Mouse (Mus musculus) ES-E14 (cell line): Measurements from ENCODE around the gene C87436. TPM values are rescaled to one million over a fixed set of nuclear protein-coding genes. Genes with fewer than 3 reads are reported as not detected.

Source experiments
- DNase-seq: peaks from one replicate; pipeline ENCODE4 v3.0.0-alpha.2; 2013; ENCODE audit warnings: low read depth, low spot score
- H3K27ac ChIP-seq: 2 replicates; pipeline ENCODE4 v1.5.1; 2012; ENCODE audit warnings: low read depth, mild to moderate bottlenecking, low read length, moderate library complexity, mixed read lengths; ENCODE audit not compliant: poor library complexity, insufficient read depth, severe bottlenecking
- H3K36me3 ChIP-seq: 2 replicates; pipeline ENCODE4 v1.6.1; 2012; ENCODE audit warnings: mild to moderate bottlenecking, low read length, moderate library complexity, mixed read lengths; ENCODE audit not compliant: control insufficient read depth, poor library complexity, insufficient read depth, severe bottlenecking
- H3K4me1 ChIP-seq, 2 experiments: fragments of 150-350 bp in 1 of 2; sonication (generic) in 1 of 2; 2 replicates each; pipeline ENCODE4 v1.6.1; 2012; ENCODE audit warnings: low read length in 2 of 2, mild to moderate bottlenecking in 1 of 2, mixed read lengths in 1 of 2; ENCODE audit not compliant: control insufficient read depth in 2 of 2, insufficient read depth in 2 of 2, poor library complexity in 1 of 2
- H3K4me3 ChIP-seq, 2 experiments: fragments of 150-350 bp in 1 of 2; sonication (generic) in 1 of 2; 2 replicates each; pipeline ENCODE4 v1.5.1; 2012; ENCODE audit warnings: low read length in 2 of 2, low read depth in 1 of 2, mild to moderate bottlenecking in 1 of 2, mixed read lengths in 1 of 2; ENCODE audit not compliant: insufficient read depth in 1 of 2, poor library complexity in 1 of 2, severe bottlenecking in 1 of 2
- H3K9ac ChIP-seq: 2 replicates; pipeline ENCODE4 v1.6.1; 2012; ENCODE audit warnings: low read depth, mild to moderate bottlenecking, low read length, mixed read lengths; ENCODE audit not compliant: poor library complexity, insufficient read depth, severe bottlenecking
- H3K9me3 ChIP-seq: fragments of 150-350 bp; sonication (generic); 2 replicates; pipeline ENCODE4 v1.6.1; 2012; ENCODE audit warnings: low read depth, mild to moderate bottlenecking, low read length; ENCODE audit not compliant: control insufficient read depth, insufficient read depth
- CHD2 ChIP-seq: IDR thresholded peaks from 2 replicates; pipeline ENCODE4 v1.6.1; 2014; ENCODE audit warnings: mild to moderate bottlenecking, low read depth, low read length, inconsistent platforms
- HCFC1 ChIP-seq: IDR thresholded peaks from 2 replicates; pipeline ENCODE4 v1.6.1; 2012; ENCODE audit warnings: low read length, inconsistent platforms, borderline replicate concordance; ENCODE audit not compliant: insufficient read depth
- MAFK ChIP-seq: IDR thresholded peaks from 2 replicates; pipeline ENCODE4 v1.6.1; 2014; ENCODE audit warnings: mild to moderate bottlenecking, low read depth, low read length, inconsistent platforms; ENCODE audit not compliant: insufficient read depth
- ZC3H11A ChIP-seq: IDR thresholded peaks from 2 replicates; pipeline ENCODE4 v1.6.1; 2012; ENCODE audit warnings: low read depth, mild to moderate bottlenecking, inconsistent platforms, low read length, borderline replicate concordance
- ZNF384 ChIP-seq: IDR thresholded peaks from 2 replicates; pipeline ENCODE4 v1.6.1; 2012; ENCODE audit warnings: low read depth, low read length, inconsistent platforms
- in situ Hi-C, 2 experiments: fragments of 600-800 bp; cut with MboI; formaldehyde crosslinking; loops; one replicate each; pipeline ENCODE4 v1.15.1; 2025; ENCODE audit warnings: low sequenced_read_pairs in 2 of 2, inconsistent platforms in 1 of 2; ENCODE audit not compliant: unreplicated experiment in 2 of 2
- total RNA-seq: library from RNA; depleted of rRNA; stranded (reverse); fragments of 300-350 nt; gene quantifications from 2 replicates; pipeline ENCODE4 v1.2.3, GENCODE M21; 2012

The C87436 gene
- total RNA-seq, 1 experiment, result 12.5 TPM

GRCm38 (mm10) chr6:86475462-86476167, 37.4 kb downstream of the C87436 start:
- Histone ChIP-seq H3K36me3 (no peaks in the 10 kb centered on the region), H3K9ac (no peak overlapping the region), H3K4me3 (no peak overlapping the region), H3K27ac (no peak overlapping the region), H3K9me3 (no peaks in the 10 kb centered on the region), H3K4me1 (peaks cover 5% of the 10 kb centered on the region in 2 experiments; a peak in 1 of 4 replicates)
- in situ Hi-C loops, result no loop called here
- DNase-seq, result no peak
- TF ChIP-seq ZC3H11A (no peak), ZNF384 (no peak), MAFK (no peak), HCFC1 (no peak), CHD2 (no peak)

- no peaks in the 10 kb centered on the region for H3K36me3 ChIP-seq
- H3K9ac ChIP-seq, result no peak overlapping the region
- no peaks in the 10 kb centered on the region for H3K9me3 ChIP-seq
- no peak overlapping the region for H3K27ac ChIP-seq
- no peak overlapping the region for H3K4me3 ChIP-seq
- in situ Hi-C loops, result no loop called here
- TF ChIP-seq MAFK (no peak), CHD2 (no peak), ZC3H11A (no peak), HCFC1 (no peak), ZNF384 (no peak)
- peaks cover 1 to 2% of the 10 kb centered on the region in 2 experiments; a peak in 1 of 4 replicates for H3K4me1 ChIP-seq
- DNase-seq, result no peak
Observed at GRCm38 (mm10) chr6:86476931-86477330, 38.8 kb downstream of the C87436 start.

- no peak for DNase-seq
- Histone ChIP-seq H3K36me3 (no peaks in the 10 kb centered on the region), H3K9ac (no peak overlapping the region), H3K4me3 (no peak overlapping the region), H3K27ac (no peak overlapping the region), H3K9me3 (no peaks in the 10 kb centered on the region), H3K4me1 (0 out of 4 replicates have a peak, but pooled peaks cover 0 to 1% of the 10 kb centered on the region in 2 experiments)
- no peak for TF ChIP-seq MAFK
- TF ChIP-seq HCFC1, result no peak
- TF ChIP-seq ZNF384, result no peak
- no peak for TF ChIP-seq ZC3H11A
- TF ChIP-seq CHD2, result no peak
- in situ Hi-C loops, result no loop called here
Observed at GRCm38 (mm10) chr6:86479311-86479710, 41.1 kb downstream of the C87436 start.

- H3K9ac ChIP-seq, result no peak overlapping the region
- no peak overlapping the region for H3K27ac ChIP-seq
- 0 out of 4 replicates have a peak, but pooled peaks cover 0 to 1% of the 10 kb centered on the region in 2 experiments for H3K4me1 ChIP-seq
- no peak for DNase-seq
- in situ Hi-C loops, result no loop called here
- H3K9me3 ChIP-seq, result no peaks in the 10 kb centered on the region
- TF ChIP-seq ZNF384 (no peak), ZC3H11A (no peak), MAFK (no peak), CHD2 (no peak), HCFC1 (no peak)
- no peaks in the 10 kb centered on the region for H3K36me3 ChIP-seq
- no peak overlapping the region for H3K4me3 ChIP-seq
Observed at GRCm38 (mm10) chr6:86479816-86480188, 41.6 kb downstream of the C87436 start.
